Mouse (Mus musculus): ENCODE measurements around the gene Nav3. TPM values are rescaled to one million over a fixed set of nuclear protein-coding genes. Genes with fewer than 3 reads are reported as not detected.
A peak's percentile ranks its signal among the peaks of the same experiment; 100 is the strongest.

Gene Nav3
- total and polyA plus RNA-seq, 2 experiments from 2014 or later = 1.4 to 7.7 TPM

GRCm38 (mm10) chr10:109866063-109866462, 589.9 kb downstream of the Nav3 start:
- no peak for DNase-seq (ENCODE audit: low spot score)
- Histone ChIP-seq H3K4me3 (ENCODE audit: low read depth, low read length) (no peak overlapping the region), H3K4me2 (ENCODE audit: low read depth, low read length) (no peak overlapping the region), H3K27me3 (ENCODE audit: control insufficient read depth, insufficient read depth, low read length) (no peaks in the 10 kb centered on the region), H3K27ac (ENCODE audit: low read depth) (no peak overlapping the region), H3K36me3 (replicated peaks; ENCODE audit: control insufficient read depth, insufficient read depth, low read length) (no peaks in the 10 kb centered on the region), H3K9me3 (replicated peaks; ENCODE audit: control insufficient read depth, low read length) (no peaks in the 10 kb centered on the region), H3K4me1 (ENCODE audit: control insufficient read depth, insufficient read depth) (no peaks in the 10 kb centered on the region), H3K9ac (replicated peaks; ENCODE audit: low read depth, low read length) (no peak overlapping the region)
- TF ChIP-seq EP300 (IDR thresholded peaks at IDR 0.05; ENCODE audit: low read depth) = no peak
- no peak for TF ChIP-seq CTCF (IDR thresholded peaks at IDR 0.05; ENCODE audit: low read depth)
- no peak for ATAC-seq (ENCODE audit: insufficient read depth, low read depth)
- 84% methylated on average over 2 of the region's 2 CpGs for WGBS

GRCm38 (mm10) chr10:109865391-109865790, 590.6 kb downstream of the Nav3 start:
- H3K9ac ChIP-seq (replicated peaks; ENCODE audit: low read depth, low read length) = no peak overlapping the region
- H3K9me3 ChIP-seq (replicated peaks; ENCODE audit: control insufficient read depth, low read length) = no peaks in the 10 kb centered on the region
- H3K4me3 ChIP-seq (ENCODE audit: low read depth, low read length) = no peak overlapping the region
- no peak for TF ChIP-seq EP300 (IDR thresholded peaks at IDR 0.05; ENCODE audit: low read depth)
- no peak for TF ChIP-seq CTCF (IDR thresholded peaks at IDR 0.05; ENCODE audit: low read depth)
- no peak overlapping the region for H3K4me2 ChIP-seq (ENCODE audit: low read depth, low read length)
- WGBS = 50% methylated on average over 1 of the region's 2 CpGs
- H3K36me3 ChIP-seq (replicated peaks; ENCODE audit: control insufficient read depth, insufficient read depth, low read length) = no peaks in the 10 kb centered on the region
- DNase-seq (ENCODE audit: low spot score) = no peak
- no peaks in the 10 kb centered on the region for H3K27me3 ChIP-seq (ENCODE audit: control insufficient read depth, insufficient read depth, low read length)
- ATAC-seq (ENCODE audit: insufficient read depth, low read depth) = no peak
- no peaks in the 10 kb centered on the region for H3K4me1 ChIP-seq (ENCODE audit: control insufficient read depth, insufficient read depth)
- no peak overlapping the region for H3K27ac ChIP-seq (ENCODE audit: low read depth)

- no peaks in the 10 kb centered on the region for H3K4me1 ChIP-seq (ENCODE audit: control insufficient read depth, insufficient read depth)
- H3K9ac ChIP-seq (replicated peaks; ENCODE audit: low read depth, low read length) = no peak overlapping the region
- no peaks in the 10 kb centered on the region for H3K9me3 ChIP-seq (replicated peaks; ENCODE audit: control insufficient read depth, low read length)
- TF ChIP-seq EP300 (IDR thresholded peaks at IDR 0.05; ENCODE audit: low read depth) = no peak
- TF ChIP-seq CTCF (IDR thresholded peaks at IDR 0.05; ENCODE audit: low read depth) = peak; percentile 72
- no peak overlapping the region for H3K4me3 ChIP-seq (ENCODE audit: low read depth, low read length)
- H3K27ac ChIP-seq (ENCODE audit: low read depth) = no peak overlapping the region
- ATAC-seq (ENCODE audit: insufficient read depth, low read depth) (no peak), DNase-seq (ENCODE audit: low spot score) (no peak)
- no peak overlapping the region; the same call in 1 of the 2 replicates for H3K4me2 ChIP-seq (ENCODE audit: low read depth, low read length)
- H3K36me3 ChIP-seq (replicated peaks; ENCODE audit: control insufficient read depth, insufficient read depth, low read length) = no peaks in the 10 kb centered on the region
- WGBS = 20% methylated on average over 4 of the region's 4 CpGs
- no peaks in the 10 kb centered on the region for H3K27me3 ChIP-seq (ENCODE audit: control insufficient read depth, insufficient read depth, low read length)
These were observed 591.3 kb downstream of the Nav3 start for GRCm38 (mm10) chr10:109864708-109865107.

- TF ChIP-seq CTCF (IDR thresholded peaks at IDR 0.05; ENCODE audit: low read depth) (peak; percentile 80), EP300 (IDR thresholded peaks at IDR 0.05; ENCODE audit: low read depth) (no peak)
- Histone ChIP-seq H3K9ac (replicated peaks; ENCODE audit: low read depth, low read length) (no peak overlapping the region), H3K4me3 (ENCODE audit: low read depth, low read length) (no peak overlapping the region), H3K4me1 (ENCODE audit: control insufficient read depth, insufficient read depth) (no peaks in the 10 kb centered on the region), H3K27ac (ENCODE audit: low read depth) (no peak overlapping the region), H3K9me3 (replicated peaks; ENCODE audit: control insufficient read depth, low read length) (no peaks in the 10 kb centered on the region), H3K27me3 (ENCODE audit: control insufficient read depth, insufficient read depth, low read length) (no peaks in the 10 kb centered on the region), H3K36me3 (replicated peaks; ENCODE audit: control insufficient read depth, insufficient read depth, low read length) (no peaks in the 10 kb centered on the region), H3K4me2 (ENCODE audit: low read depth, low read length) (no peak overlapping the region)
- DNase-seq (ENCODE audit: low spot score) (peak; percentile 20), ATAC-seq (ENCODE audit: insufficient read depth, low read depth) (no peak)
- 44% methylated on average over 2 of the region's 2 CpGs for WGBS
These were observed 594.7 kb downstream of the Nav3 start for GRCm38 (mm10) chr10:109861275-109861674.

GRCm38 (mm10) chr10:109858568-109858967, 597.4 kb downstream of the Nav3 start:
- H3K27ac ChIP-seq (ENCODE audit: low read depth) = no peak overlapping the region
- H3K4me1 ChIP-seq (ENCODE audit: control insufficient read depth, insufficient read depth) = no peaks in the 10 kb centered on the region
- no peaks in the 10 kb centered on the region for H3K36me3 ChIP-seq (replicated peaks; ENCODE audit: control insufficient read depth, insufficient read depth, low read length)
- H3K9ac ChIP-seq (replicated peaks; ENCODE audit: low read depth, low read length) = no peak overlapping the region
- no peak for TF ChIP-seq CTCF (IDR thresholded peaks at IDR 0.05; ENCODE audit: low read depth)
- TF ChIP-seq EP300 (IDR thresholded peaks at IDR 0.05; ENCODE audit: low read depth) = no peak
- WGBS = 67% methylated on average over 2 of the region's 2 CpGs
- no peaks in the 10 kb centered on the region for H3K27me3 ChIP-seq (ENCODE audit: control insufficient read depth, insufficient read depth, low read length)
- DNase-seq (ENCODE audit: low spot score) = no peak
- no peak overlapping the region for H3K4me3 ChIP-seq (ENCODE audit: low read depth, low read length)
- H3K9me3 ChIP-seq (replicated peaks; ENCODE audit: control insufficient read depth, low read length) = no peaks in the 10 kb centered on the region
- ATAC-seq (ENCODE audit: insufficient read depth, low read depth) = no peak
- H3K4me2 ChIP-seq (ENCODE audit: low read depth, low read length) = no peak overlapping the region

GRCm38 (mm10) chr10:109852392-109852791, 603.6 kb downstream of the Nav3 start:
- peak; percentile 10 for DNase-seq (ENCODE audit: low spot score)
- Histone ChIP-seq H3K4me2 (ENCODE audit: low read depth, low read length) (no peak overlapping the region), H3K27me3 (ENCODE audit: control insufficient read depth, insufficient read depth, low read length) (no peaks in the 10 kb centered on the region), H3K27ac (ENCODE audit: low read depth) (no peak overlapping the region), H3K4me3 (ENCODE audit: low read depth, low read length) (no peak overlapping the region), H3K4me1 (ENCODE audit: control insufficient read depth, insufficient read depth) (no peaks in the 10 kb centered on the region), H3K9me3 (replicated peaks; ENCODE audit: control insufficient read depth, low read length) (no peaks in the 10 kb centered on the region), H3K9ac (replicated peaks; ENCODE audit: low read depth, low read length) (no peak overlapping the region), H3K36me3 (replicated peaks; ENCODE audit: control insufficient read depth, insufficient read depth, low read length) (no peaks in the 10 kb centered on the region)
- TF ChIP-seq EP300 (IDR thresholded peaks at IDR 0.05; ENCODE audit: low read depth) (no peak), CTCF (IDR thresholded peaks at IDR 0.05; ENCODE audit: low read depth) (no peak)
- 23% methylated on average over 7 of the region's 7 CpGs for WGBS
- peak; percentile 66 for ATAC-seq (ENCODE audit: insufficient read depth, low read depth)
